Mouse (Mus musculus): ENCODE results near the gene Gm3453. TPM values are rescaled to one million over a fixed set of nuclear protein-coding genes. Genes with fewer than 3 reads are reported as not detected.
"Not testable (repeated sequence)": the region's sequence is repeated elsewhere in the genome, so short reads cannot be mapped to it uniquely, and the experiment has no call there.

The Gm3453 gene
- polyA plus RNA-seq (2015; fragmentation: Nextera tagmentation; extraction: Ambion mirVana) = not detected in 2 replicates

GRCm38 (mm10) chr14:5979037-5979436 is at the start of gene Gm3453:
Gene Gm3453 (minus strand): TSS chr14:5979137.
- not testable (repeated sequence) for H3K4me2 ChIP-seq (ENCODE audit: low read length); H3K4me3 ChIP-seq (replicated peaks; ENCODE audit: low read length); H3K4me1 ChIP-seq (replicated peaks; ENCODE audit: control insufficient read depth, insufficient read depth, low read length); H3K36me3 ChIP-seq (ENCODE audit: control insufficient read depth, insufficient read depth); H3K27me3 ChIP-seq (replicated peaks; ENCODE audit: control insufficient read depth, insufficient read depth, low read length); H3K9ac ChIP-seq (replicated peaks; ENCODE audit: low read depth, low read length); ATAC-seq; H3K9me3 ChIP-seq (ENCODE audit: control insufficient read depth, low read length); H3K27ac ChIP-seq (ENCODE audit: low read length)
- 76% methylated on average over 2 of the region's 2 CpGs for WGBS

- ATAC-seq; H3K36me3 ChIP-seq (ENCODE audit: control insufficient read depth, insufficient read depth); H3K9ac ChIP-seq (replicated peaks; ENCODE audit: low read depth, low read length); H3K27me3 ChIP-seq (replicated peaks; ENCODE audit: control insufficient read depth, insufficient read depth, low read length); H3K4me2 ChIP-seq (ENCODE audit: low read length); H3K4me3 ChIP-seq (replicated peaks; ENCODE audit: low read length); H3K4me1 ChIP-seq (replicated peaks; ENCODE audit: control insufficient read depth, insufficient read depth, low read length); H3K9me3 ChIP-seq (ENCODE audit: control insufficient read depth, low read length); H3K27ac ChIP-seq (ENCODE audit: low read length): not testable (repeated sequence)
- 82% methylated on average over 5 of the region's 7 CpGs for WGBS
Measured at GRCm38 (mm10) chr14:5987136-5987535, 8.2 kb upstream of the Gm3453 start.

- H3K27ac ChIP-seq (ENCODE audit: low read length); H3K4me3 ChIP-seq (replicated peaks; ENCODE audit: low read length); H3K36me3 ChIP-seq (ENCODE audit: control insufficient read depth, insufficient read depth); H3K9me3 ChIP-seq (ENCODE audit: control insufficient read depth, low read length); H3K4me1 ChIP-seq (replicated peaks; ENCODE audit: control insufficient read depth, insufficient read depth, low read length); H3K27me3 ChIP-seq (replicated peaks; ENCODE audit: control insufficient read depth, insufficient read depth, low read length); H3K9ac ChIP-seq (replicated peaks; ENCODE audit: low read depth, low read length); H3K4me2 ChIP-seq (ENCODE audit: low read length); ATAC-seq: not testable (repeated sequence)
- 7% methylated on average over 4 of the region's 4 CpGs for WGBS
Measured at GRCm38 (mm10) chr14:5962441-5962840, 16.5 kb downstream of the Gm3453 start.

- Histone ChIP-seq H3K9ac (replicated peaks; ENCODE audit: low read depth, low read length) (peak within 1 kb of the TSS; percentile 60), H3K4me3 (replicated peaks; ENCODE audit: low read length) (peak within 1 kb of the TSS; percentile 51), H3K4me2 (ENCODE audit: low read length) (peak within 1 kb of the TSS; percentile 70)
- not testable (repeated sequence) for ATAC-seq; H3K27me3 ChIP-seq (replicated peaks; ENCODE audit: control insufficient read depth, insufficient read depth, low read length); H3K9me3 ChIP-seq (ENCODE audit: control insufficient read depth, low read length); H3K4me1 ChIP-seq (replicated peaks; ENCODE audit: control insufficient read depth, insufficient read depth, low read length); H3K27ac ChIP-seq (ENCODE audit: low read length); H3K36me3 ChIP-seq (ENCODE audit: control insufficient read depth, insufficient read depth)
- WGBS = 2% methylated on average over 12 of the region's 23 CpGs
Measured at GRCm38 (mm10) chr14:5961635-5962034, 17.3 kb downstream of the Gm3453 start, which contains the start of gene Gm3248. Gene Gm3248 (minus strand): TSS chr14:5961745.

GRCm38 (mm10) chr14:5961102-5961501 is 17.8 kb downstream of the Gm3453 start:
- 3% methylated on average over 21 of the region's 24 CpGs for WGBS
- peak overlapping the region; percentile 60 for H3K9ac ChIP-seq (replicated peaks; ENCODE audit: low read depth, low read length)
- not testable (repeated sequence) for H3K27me3 ChIP-seq (replicated peaks; ENCODE audit: control insufficient read depth, insufficient read depth, low read length); H3K36me3 ChIP-seq (ENCODE audit: control insufficient read depth, insufficient read depth); H3K27ac ChIP-seq (ENCODE audit: low read length); H3K9me3 ChIP-seq (ENCODE audit: control insufficient read depth, low read length); H3K4me1 ChIP-seq (replicated peaks; ENCODE audit: control insufficient read depth, insufficient read depth, low read length)
- ATAC-seq = peak; percentile 57; the same call in 1 of the 2 replicates
- peak overlapping the region; percentile 51 for H3K4me3 ChIP-seq (replicated peaks; ENCODE audit: low read length)
- peak overlapping the region; percentile 70 for H3K4me2 ChIP-seq (ENCODE audit: low read length)

GRCm38 (mm10) chr14:5960479-5960878 is 18.5 kb downstream of the Gm3453 start:
- WGBS = 3% methylated on average over 3 of the region's 10 CpGs
- H3K27ac ChIP-seq (ENCODE audit: low read length); ATAC-seq; H3K27me3 ChIP-seq (replicated peaks; ENCODE audit: control insufficient read depth, insufficient read depth, low read length); H3K36me3 ChIP-seq (ENCODE audit: control insufficient read depth, insufficient read depth); H3K4me2 ChIP-seq (ENCODE audit: low read length); H3K4me3 ChIP-seq (replicated peaks; ENCODE audit: low read length); H3K4me1 ChIP-seq (replicated peaks; ENCODE audit: control insufficient read depth, insufficient read depth, low read length); H3K9ac ChIP-seq (replicated peaks; ENCODE audit: low read depth, low read length); H3K9me3 ChIP-seq (ENCODE audit: control insufficient read depth, low read length): not testable (repeated sequence)

- H3K9ac ChIP-seq (replicated peaks; ENCODE audit: low read depth, low read length); H3K36me3 ChIP-seq (ENCODE audit: control insufficient read depth, insufficient read depth); H3K4me3 ChIP-seq (replicated peaks; ENCODE audit: low read length); ATAC-seq; H3K9me3 ChIP-seq (ENCODE audit: control insufficient read depth, low read length); H3K27ac ChIP-seq (ENCODE audit: low read length); H3K27me3 ChIP-seq (replicated peaks; ENCODE audit: control insufficient read depth, insufficient read depth, low read length); H3K4me1 ChIP-seq (replicated peaks; ENCODE audit: control insufficient read depth, insufficient read depth, low read length); H3K4me2 ChIP-seq (ENCODE audit: low read length): not testable (repeated sequence)
- 79% methylated on average over 7 of the region's 7 CpGs for WGBS
Measured at GRCm38 (mm10) chr14:5923276-5923675, 55.7 kb downstream of the Gm3453 start.

Other genes with a start within 250 kb of the Gm3453 start
- gene Gm3373, start 237.6 kb downstream of the Gm3453 start, polyA plus RNA-seq (2015; fragmentation: Nextera tagmentation; extraction: Ambion mirVana) = 0.62 TPM in 1 of 2 replicates, not detected in the other
- 2.6 and 7.0 TPM in 2 replicates for gene Gm3383, start 171.2 kb downstream of the Gm3453 start, polyA plus RNA-seq (2015; fragmentation: Nextera tagmentation; extraction: Ambion mirVana)
- gene Gm3424, start 148.8 kb downstream of the Gm3453 start, polyA plus RNA-seq (2015; fragmentation: Nextera tagmentation; extraction: Ambion mirVana) = not detected in 2 replicates
- gene Gm8237, start 98.8 kb downstream of the Gm3453 start, polyA plus RNA-seq (2015; fragmentation: Nextera tagmentation; extraction: Ambion mirVana) = 0.52 and 0.70 TPM in 2 replicates
- 2.1 and 2.2 TPM in 2 replicates for gene Gm3248, start 17.4 kb downstream of the Gm3453 start, polyA plus RNA-seq (2015; fragmentation: Nextera tagmentation; extraction: Ambion mirVana)
- gene Gm6337, start 79.1 kb upstream of the Gm3453 start, polyA plus RNA-seq (2015; fragmentation: Nextera tagmentation; extraction: Ambion mirVana) = not detected in 2 replicates
- 3.7 and 4.0 TPM in 2 replicates for gene Gm8206, start 114.8 kb upstream of the Gm3453 start, polyA plus RNA-seq (2015; fragmentation: Nextera tagmentation; extraction: Ambion mirVana)
- gene Gm3468, start 129.5 kb upstream of the Gm3453 start, polyA plus RNA-seq (2015; fragmentation: Nextera tagmentation; extraction: Ambion mirVana) = 3.3 and 3.6 TPM in 2 replicates
- not detected in 2 replicates for gene Gm3476, start 146.7 kb upstream of the Gm3453 start, polyA plus RNA-seq (2015; fragmentation: Nextera tagmentation; extraction: Ambion mirVana)
- gene Gm21560, start 240.2 kb upstream of the Gm3453 start, polyA plus RNA-seq (2015; fragmentation: Nextera tagmentation; extraction: Ambion mirVana) = not detected in 2 replicates

Measured in forebrain, embryonic 16.5 days (tissue).